Mouse (Mus musculus) gastrocnemius, postnatal 4 days (tissue): ENCODE measurements at regions not wholly inside any gene's neighbourhood (a gene's known extent, or its start where the extent isn't known, plus 50 kb on each side); places are given as distances from the start of the nearest gene placed in this dataset.

Source experiments
- DNase-seq, 2 experiments: peaks; one replicate each; pipeline ENCODE4 v3.0.0; 2021 to 2022; ENCODE audit warnings: low spot score in 2 of 2, mixed read lengths in 2 of 2

DNA sequence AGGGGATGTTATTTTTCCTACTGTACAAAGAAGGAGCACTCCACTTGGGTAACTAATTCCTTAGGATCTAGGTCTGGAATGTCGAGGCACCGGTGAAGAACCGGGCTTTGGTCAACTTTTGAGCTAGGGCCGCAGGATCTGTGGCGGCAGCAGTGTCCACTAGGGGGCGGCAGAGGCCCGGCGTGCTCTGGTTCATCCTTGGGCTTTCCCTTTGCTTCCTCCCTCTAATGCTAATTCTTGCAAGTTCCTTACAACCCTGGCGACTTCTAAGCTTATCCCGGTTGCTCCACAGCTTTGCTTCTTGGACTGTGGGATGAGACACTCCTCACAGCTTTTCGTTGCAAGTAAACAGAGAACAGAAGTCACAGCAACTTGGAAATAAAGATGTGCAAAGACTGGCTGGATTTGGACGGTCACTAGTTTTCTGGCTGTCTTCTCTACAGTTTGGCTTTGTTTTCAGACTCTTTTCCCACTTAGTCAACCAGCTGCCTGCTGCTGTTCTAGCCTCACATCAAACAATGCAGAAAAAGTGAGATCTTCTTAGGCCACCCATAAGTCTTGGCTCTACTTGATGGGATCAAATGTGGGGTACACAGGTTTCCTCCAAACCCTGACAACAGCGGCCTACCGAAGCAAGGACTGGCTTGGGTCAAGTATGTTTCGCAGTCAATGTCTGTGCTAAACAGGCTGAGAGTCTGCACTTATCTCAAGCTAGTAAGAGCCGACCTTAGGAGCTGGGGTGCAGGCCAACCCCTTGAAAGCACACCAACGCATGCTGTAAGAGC lies 51.2 kb upstream of the Tmem72 start:
- DNase-seq: peak; percentile 80 to 86

DNA sequence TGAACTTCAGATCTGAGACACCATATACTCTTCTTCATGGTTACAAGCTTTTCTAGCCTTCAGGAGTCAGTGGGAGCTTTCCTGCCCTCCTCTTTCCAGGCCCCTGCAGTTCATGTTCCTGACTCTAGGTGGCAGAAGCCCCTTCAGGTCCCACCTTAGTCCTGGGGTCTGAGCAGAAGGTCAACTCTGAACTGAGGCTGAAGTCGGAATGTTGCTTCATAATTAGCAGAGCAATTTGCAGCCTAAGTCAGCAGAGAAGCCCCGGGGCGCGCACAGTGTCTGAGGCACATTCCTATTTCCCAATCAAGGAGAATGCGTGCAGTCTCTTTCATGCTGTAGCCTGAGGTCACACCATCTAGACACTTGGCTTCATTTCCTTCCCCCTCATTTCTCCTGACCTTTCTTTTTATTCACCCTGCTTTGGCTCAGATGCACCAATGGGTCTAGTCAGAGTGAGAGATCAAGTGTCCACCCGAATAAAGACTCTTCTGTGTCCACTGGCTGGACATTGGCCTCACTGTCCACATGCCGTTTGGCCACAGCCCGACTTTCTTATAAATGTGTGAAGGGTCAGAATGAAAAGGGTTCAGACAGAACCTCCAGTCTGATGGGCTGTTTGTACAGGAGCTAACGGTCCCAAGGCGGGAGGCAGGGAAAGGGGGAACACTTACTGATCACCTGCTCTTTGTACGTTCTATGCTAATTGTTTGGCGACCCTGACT lies 58.4 kb upstream of the Tmem72 start:
- peak in 1 of 2 experiments; percentile 48 for DNase-seq

DNA sequence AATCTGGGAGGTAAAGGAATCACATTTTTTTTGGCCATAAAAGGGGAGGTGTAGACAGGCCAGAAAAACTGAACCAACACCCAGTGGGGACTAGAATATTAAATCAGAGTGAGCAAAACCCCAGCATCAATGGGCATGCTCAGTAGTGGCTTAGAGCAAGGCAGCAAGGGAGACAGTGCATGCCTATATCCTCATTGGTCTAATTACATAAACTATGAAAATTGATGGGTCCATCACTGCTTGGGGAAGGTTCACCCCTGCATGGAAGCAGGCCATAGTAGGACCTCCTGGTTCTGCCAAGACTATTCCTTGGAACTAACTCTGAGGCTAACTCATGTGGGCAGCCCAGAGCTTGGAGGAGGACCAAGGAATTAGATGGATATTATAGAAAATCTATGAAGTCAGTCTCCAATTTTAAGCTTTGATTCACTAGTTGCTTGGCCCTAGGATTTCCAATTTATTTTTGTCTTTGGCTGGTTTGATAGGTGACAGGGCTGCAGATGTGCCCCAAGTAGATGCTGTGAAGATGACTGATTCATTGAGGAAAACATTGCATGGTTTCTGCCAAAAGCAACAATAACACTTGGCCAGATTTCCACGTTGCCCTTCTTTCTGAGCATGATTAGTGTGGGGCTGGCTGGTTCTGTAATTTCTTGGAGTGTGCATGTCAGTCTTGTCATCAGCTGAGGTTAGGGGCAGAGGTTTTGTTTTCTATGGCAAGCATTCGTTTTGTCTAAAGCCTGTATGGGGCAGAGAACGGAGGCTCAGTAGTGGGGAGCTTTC lies 70.0 kb upstream of the Tmem72 start:
- DNase-seq: no peak

DNA sequence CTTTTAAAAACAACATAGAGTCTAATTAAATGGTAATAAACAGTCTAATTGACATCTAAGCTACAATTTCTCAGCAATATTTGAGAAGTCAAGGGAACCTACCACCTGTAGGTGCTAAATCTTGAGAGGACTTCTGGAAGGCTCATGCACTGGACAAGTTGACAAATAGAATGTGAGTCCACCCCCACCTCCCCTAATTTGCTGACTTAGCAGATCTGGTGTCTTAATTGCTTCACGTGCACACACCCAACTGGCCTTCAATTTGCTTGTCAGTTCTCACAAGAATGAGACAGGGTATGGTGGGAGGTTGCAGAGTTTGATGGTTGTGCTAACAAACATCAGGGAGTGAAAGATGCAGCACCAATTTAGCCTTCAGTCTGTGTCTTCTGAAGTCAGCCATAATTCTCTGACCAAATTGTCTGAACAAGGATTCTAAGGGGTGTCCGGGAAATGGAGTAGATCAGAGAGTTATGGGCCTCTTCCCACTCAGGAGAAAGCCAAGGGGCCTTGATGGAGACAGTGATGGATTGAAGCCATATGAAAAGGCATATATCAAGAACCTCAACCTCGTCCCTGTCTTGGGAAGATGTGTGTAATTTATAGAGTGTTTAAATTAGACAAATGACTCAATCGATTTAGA lies 76.7 kb upstream of the Tmem72 start:
- no peak for DNase-seq

DNA sequence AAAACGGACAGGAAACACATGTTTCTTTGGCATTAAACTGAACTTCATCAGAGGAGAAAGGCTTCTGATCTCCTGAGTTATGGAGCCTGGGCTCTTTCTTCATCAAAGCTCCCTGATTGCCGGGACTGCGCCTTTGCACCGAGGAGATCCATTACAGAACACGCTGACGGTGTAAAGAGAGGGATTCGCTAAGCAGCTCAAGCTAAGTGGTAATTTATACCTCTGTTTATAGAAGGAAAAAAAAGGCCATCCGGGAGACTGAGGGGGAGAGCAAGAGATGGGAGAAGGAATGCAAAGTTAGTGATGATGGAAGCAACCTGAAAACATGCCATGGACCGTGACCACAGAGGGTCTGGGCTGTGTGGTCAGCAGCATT lies 77.2 kb upstream of the Tmem72 start:
- no peak for DNase-seq

DNA sequence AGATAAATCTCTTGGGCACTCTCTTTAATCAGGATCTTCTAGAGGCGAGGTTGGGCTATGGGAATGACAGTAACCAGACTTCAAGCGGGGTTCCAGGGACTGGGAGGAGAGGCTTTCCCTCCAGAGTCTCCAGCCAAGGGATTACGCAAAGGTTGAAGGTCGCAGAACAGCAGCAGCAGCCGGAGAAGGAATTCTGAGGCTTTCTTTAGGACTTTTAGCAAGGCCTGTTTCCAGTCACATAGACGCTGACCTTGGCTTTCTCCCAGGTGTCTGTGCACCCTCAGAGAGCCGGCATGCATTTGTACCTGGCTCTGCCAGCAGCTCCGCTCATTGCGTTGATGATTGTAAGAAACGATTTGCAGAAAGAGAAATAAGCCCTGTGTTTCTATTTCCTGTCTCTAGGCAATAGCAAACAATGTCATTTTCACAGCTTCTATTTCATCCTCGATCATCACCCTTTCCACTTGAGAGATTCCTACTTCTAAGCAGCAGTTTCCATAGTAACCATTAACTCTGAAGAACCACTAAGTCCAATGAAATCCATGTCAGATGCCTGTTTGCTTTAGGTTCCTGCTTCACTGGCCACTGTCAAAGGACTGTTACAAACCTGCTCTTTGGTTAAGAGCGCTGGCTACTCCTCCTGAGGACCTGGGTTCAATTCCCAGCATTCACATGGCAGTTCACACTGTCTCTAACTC lies 104.7 kb upstream of the Tmem72 start:
- peak in 1 of 2 experiments; percentile 38 for DNase-seq

DNA sequence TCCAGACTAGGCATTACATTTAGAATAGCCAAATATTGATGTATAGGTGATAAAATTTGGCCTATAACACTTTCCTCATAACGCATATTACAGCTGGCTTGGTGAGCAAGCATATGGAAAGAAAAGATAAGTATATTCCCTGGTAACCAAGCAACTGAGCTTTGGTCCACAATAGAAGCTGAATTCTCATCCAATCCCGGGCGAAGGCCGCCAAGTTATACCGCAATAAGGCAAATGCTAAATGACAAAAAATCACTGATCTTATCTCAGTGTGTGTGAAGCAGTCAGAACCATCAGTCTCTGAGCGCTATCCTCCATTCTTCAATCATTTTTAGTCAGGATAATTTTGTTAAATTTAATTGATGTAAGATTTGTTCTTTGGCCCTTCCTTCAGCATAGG lies 105.9 kb upstream of the Tmem72 start:
- no peak for DNase-seq

DNA sequence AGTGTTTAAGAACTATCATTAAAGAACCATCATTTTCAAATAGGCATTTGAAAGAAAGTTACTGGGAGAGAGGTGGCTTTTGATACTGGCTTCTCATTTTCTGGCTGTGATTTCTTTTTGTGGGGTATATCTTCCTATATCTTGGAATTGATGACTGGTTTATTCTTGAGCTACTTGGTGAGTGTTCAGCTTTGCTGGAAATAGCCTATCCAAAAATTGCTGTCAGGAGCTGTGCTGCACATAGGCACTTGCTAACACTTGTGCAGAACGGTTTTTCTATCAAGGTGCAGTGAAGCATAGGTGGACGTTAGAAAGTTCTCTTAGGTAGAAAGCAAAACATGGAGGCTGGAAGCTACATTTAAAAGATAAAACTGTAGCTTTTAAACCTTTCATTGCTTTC lies 108.9 kb upstream of the Tmem72 start:
- DNase-seq: no peak

DNA sequence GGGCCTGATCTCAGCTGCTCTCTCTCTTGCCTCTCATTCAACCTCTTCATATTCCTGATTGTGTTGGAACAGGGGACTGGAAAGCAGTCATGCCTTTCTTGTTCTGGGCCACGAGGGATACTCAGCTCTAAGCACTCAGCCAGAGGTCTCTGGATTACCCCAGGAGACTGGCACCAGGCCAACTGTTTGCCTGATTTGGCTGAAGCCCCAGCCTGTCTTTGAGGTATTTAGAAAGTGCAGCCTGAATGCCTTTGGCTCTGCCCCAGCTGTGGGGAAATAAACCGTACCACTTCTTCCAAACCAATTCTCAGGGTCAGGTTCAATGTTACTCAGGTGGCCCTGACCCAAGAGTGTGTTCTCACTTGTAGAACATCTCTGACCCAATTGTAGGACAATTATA lies 112.6 kb upstream of the Tmem72 start:
- DNase-seq: peak; percentile 20 to 54

DNA sequence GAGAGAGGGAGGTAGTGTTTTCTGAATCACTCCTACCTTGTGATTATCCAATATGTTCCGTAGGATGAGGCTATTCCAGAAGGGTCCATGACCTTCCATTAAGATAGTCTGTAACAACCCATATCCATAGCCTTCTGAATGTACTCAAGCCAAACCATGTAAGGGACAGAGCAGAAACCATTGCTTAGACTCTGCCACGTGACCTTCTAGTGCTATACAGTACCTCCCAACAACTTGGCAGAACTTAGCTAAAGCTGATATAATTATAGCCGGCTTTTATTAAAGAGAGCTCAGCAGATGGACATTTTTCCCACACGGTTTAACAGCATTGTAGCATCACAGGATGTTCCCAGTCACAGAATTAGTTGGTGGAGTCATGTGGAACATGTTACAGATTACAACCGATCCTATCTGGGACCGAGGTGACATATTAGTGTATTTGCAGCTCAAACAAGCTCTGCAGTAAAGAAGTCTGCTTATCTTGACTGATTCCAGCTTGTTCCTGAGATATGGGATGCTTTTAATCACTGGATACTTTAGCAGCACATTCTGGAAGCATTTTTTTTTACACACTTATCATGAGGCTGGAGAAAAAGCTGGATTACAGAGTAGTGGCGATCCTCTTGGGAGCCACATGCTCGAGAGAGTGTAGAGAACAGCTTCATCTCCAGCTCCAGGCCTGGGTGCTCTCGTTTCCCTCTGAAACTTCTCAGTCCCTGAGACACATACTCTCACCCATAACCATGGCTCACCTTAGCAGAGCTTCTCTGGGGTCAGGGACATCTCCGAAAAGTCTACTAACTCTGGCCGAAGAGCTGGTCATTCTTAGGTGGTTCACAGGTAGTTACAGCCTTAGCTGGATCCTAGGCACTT lies 129.5 kb upstream of the Tmem72 start:
- DNase-seq: no peak

GRCm38 (mm10) chr6:116848538-116849093 lies 131.9 kb upstream of the Tmem72 start:
- no peak for DNase-seq

GRCm38 (mm10) chr6:116854029-116854428 lies 137.3 kb upstream of the Tmem72 start:
- DNase-seq: no peak

GRCm38 (mm10) chr6:116856093-116856492 lies 139.4 kb upstream of the Tmem72 start:
- DNase-seq: no peak

- no peak for DNase-seq
Observed at GRCm38 (mm10) chr6:116856917-116857491, 140.3 kb upstream of the Tmem72 start.

DNA sequence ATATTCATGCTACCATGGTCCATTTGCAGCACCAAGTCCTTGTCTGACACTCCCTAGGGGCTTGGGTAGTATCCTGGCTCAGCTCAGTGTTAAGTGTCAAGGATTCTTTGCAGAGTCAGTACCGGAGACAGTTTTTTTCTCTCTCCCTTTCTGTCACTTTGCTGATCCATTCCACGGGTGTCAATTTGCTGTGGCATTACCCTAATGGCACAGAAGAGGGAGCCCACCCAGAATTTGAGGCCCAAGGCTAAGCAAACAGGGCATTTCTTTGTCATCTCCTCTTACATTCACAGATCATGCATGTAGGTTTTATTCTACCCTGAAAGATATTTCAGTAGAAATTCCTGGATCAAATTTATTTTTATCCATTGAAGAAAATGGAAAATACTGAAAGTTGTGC lies 146.4 kb upstream of the Tmem72 start:
- DNase-seq: no peak

- DNase-seq: no peak
Observed at GRCm38 (mm10) chr6:116863626-116864025, 146.9 kb upstream of the Tmem72 start.

GRCm38 (mm10) chr6:116893299-116893698 lies 176.6 kb upstream of the Tmem72 start:
- DNase-seq: no peak

- no peak for DNase-seq
Observed at GRCm38 (mm10) chr6:116894252-116894651, 177.5 kb upstream of the Tmem72 start.

- peak; percentile 42 to 76 for DNase-seq
Observed at GRCm38 (mm10) chr6:116895114-116895513, 178.4 kb upstream of the Tmem72 start.
